Mouse (Mus musculus): ENCODE data around the gene Psap. TPM values are rescaled to one million over a fixed set of nuclear protein-coding genes. Genes with fewer than 3 reads are reported as not detected.
A peak's percentile ranks its signal among the peaks of the same experiment; 100 is the strongest.

Psap gene
- total RNA-seq, 1 experiment: 365 TPM

DNA sequence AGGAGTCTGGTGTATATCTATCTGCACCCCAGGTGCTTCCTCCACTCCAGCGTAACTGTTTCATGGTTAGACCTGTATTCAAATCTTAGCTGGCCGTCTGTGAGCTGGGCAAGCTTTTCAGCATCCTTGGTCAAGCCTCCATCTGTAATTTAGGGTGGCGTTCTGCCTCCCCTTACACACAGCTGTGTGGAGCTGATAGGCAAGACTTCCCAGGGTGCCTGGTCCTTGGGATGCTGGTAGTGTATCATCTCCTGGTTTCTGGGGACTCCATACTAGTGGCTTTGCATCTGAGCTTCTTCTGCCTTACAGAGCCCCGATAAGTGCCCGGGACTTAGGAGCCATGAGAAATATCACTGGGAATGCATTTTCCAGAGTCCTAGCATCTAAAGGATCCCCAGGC lies 72.2 kb downstream of the Psap start:
- in situ Hi-C loops (cut with MboI; ENCODE audit: low sequenced_read_pairs in 2 of 2, unreplicated experiment in 2 of 2): no loop called here
- H3K27ac ChIP-seq (ENCODE audit: insufficient read depth, low read depth, low read length, poor library complexity, severe bottlenecking): no peak overlapping the region

DNA sequence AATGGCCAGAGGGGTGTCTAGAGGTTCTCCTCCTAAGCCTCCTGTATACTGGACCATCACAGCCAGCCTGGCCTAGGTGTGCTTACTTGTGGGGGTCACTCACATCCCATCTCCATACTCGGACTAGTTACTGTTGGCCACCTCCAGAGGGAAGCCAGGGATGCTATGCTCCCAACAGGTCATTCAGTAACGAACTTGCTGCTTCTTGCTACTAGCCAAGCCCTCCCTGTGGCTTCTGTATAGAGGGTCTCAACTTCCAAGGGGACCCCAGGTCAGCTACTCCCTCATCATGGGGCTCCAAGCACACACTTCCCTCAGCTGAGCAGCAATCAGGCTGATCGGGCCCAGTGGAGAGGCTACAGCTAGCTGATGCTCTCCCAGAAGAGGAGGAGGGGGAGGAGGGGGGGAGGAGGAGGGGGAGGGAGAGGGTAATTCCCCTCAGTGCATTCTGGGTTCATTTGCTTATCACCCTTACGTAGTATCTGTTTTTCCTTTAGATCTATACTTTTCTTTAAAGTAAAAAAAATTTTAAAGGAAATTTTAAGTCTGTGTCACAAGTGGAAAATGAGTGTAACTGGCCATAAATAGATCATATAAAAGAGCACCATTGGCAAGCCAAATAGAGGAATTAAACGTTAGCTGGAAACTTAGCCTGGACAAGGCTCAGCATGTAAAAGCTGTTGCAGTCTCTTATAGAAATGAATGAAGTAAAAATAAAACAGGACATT lies 72.8 kb downstream of the Psap start:
- Histone ChIP-seq H3K4me1 (ENCODE audit: control insufficient read depth in 2 of 2, insufficient read depth in 2 of 2, low read length in 2 of 2, poor library complexity in 1 of 2) (peaks cover 3 to 11% of the 10 kb centered on the region in 2 experiments; a peak in 2 of 4 replicates), H3K36me3 (ENCODE audit: control insufficient read depth, insufficient read depth, low read length, poor library complexity, severe bottlenecking) (no peaks in the 10 kb centered on the region), H3K9ac (ENCODE audit: insufficient read depth, low read depth, low read length, poor library complexity, severe bottlenecking) (no peak overlapping the region), H3K27ac (ENCODE audit: insufficient read depth, low read depth, low read length, poor library complexity, severe bottlenecking) (no peak overlapping the region), H3K4me3 (ENCODE audit: insufficient read depth in 1 of 2, low read depth in 1 of 2, low read length in 2 of 2, poor library complexity in 1 of 2, severe bottlenecking in 1 of 2) (no peak overlapping the region), H3K9me3 (ENCODE audit: control insufficient read depth, insufficient read depth, low read depth, low read length) (no peaks in the 10 kb centered on the region)
- in situ Hi-C loops (cut with MboI; ENCODE audit: low sequenced_read_pairs in 2 of 2, unreplicated experiment in 2 of 2): no loop called here
- DNase-seq (ENCODE audit: low read depth, low spot score): no peak
- TF ChIP-seq MAFK (IDR thresholded peaks at IDR 0.05; ENCODE audit: insufficient read depth, low read depth, low read length) (no peak), HCFC1 (IDR thresholded peaks at IDR 0.05; ENCODE audit: borderline replicate concordance, insufficient read depth, low read length) (no peak), ZC3H11A (IDR thresholded peaks at IDR 0.05; ENCODE audit: borderline replicate concordance, low read depth, low read length) (no peak), CHD2 (IDR thresholded peaks at IDR 0.05; ENCODE audit: low read depth, low read length) (no peak), ZNF384 (IDR thresholded peaks at IDR 0.05; ENCODE audit: low read depth, low read length) (no peak)

More for the DNA sequence above, 72.2 kb downstream of the Psap start:
- Histone ChIP-seq H3K36me3 (ENCODE audit: control insufficient read depth, insufficient read depth, low read length, poor library complexity, severe bottlenecking) (no peaks in the 10 kb centered on the region), H3K4me1 (ENCODE audit: control insufficient read depth in 2 of 2, insufficient read depth in 2 of 2, low read length in 2 of 2, poor library complexity in 1 of 2) (peaks cover 3 to 11% of the 10 kb centered on the region in 2 experiments; a peak in 2 of 4 replicates), H3K4me3 (ENCODE audit: insufficient read depth in 1 of 2, low read depth in 1 of 2, low read length in 2 of 2, poor library complexity in 1 of 2, severe bottlenecking in 1 of 2) (no peak overlapping the region), H3K9me3 (ENCODE audit: control insufficient read depth, insufficient read depth, low read depth, low read length) (no peaks in the 10 kb centered on the region), H3K9ac (ENCODE audit: insufficient read depth, low read depth, low read length, poor library complexity, severe bottlenecking) (no peak overlapping the region)
- DNase-seq (ENCODE audit: low read depth, low spot score): no peak
- no peak for TF ChIP-seq MAFK (IDR thresholded peaks at IDR 0.05; ENCODE audit: insufficient read depth, low read depth, low read length)
- TF ChIP-seq ZNF384 (IDR thresholded peaks at IDR 0.05; ENCODE audit: low read depth, low read length): no peak
- TF ChIP-seq HCFC1 (IDR thresholded peaks at IDR 0.05; ENCODE audit: borderline replicate concordance, insufficient read depth, low read length): no peak
- no peak for TF ChIP-seq CHD2 (IDR thresholded peaks at IDR 0.05; ENCODE audit: low read depth, low read length)
- TF ChIP-seq ZC3H11A (IDR thresholded peaks at IDR 0.05; ENCODE audit: borderline replicate concordance, low read depth, low read length): no peak

GRCm38 (mm10) chr10:60350805-60351167 lies 73.4 kb downstream of the Psap start:
- Histone ChIP-seq H3K4me3 (ENCODE audit: insufficient read depth in 1 of 2, low read depth in 1 of 2, low read length in 2 of 2, poor library complexity in 1 of 2, severe bottlenecking in 1 of 2) (no peak overlapping the region), H3K9me3 (ENCODE audit: control insufficient read depth, insufficient read depth, low read depth, low read length) (no peaks in the 10 kb centered on the region), H3K36me3 (ENCODE audit: control insufficient read depth, insufficient read depth, low read length, poor library complexity, severe bottlenecking) (no peaks in the 10 kb centered on the region), H3K27ac (ENCODE audit: insufficient read depth, low read depth, low read length, poor library complexity, severe bottlenecking) (no peak overlapping the region), H3K4me1 (ENCODE audit: control insufficient read depth in 2 of 2, insufficient read depth in 2 of 2, low read length in 2 of 2, poor library complexity in 1 of 2) (peaks cover 3 to 11% of the 10 kb centered on the region in 2 experiments; a peak in 2 of 4 replicates), H3K9ac (ENCODE audit: insufficient read depth, low read depth, low read length, poor library complexity, severe bottlenecking) (no peak overlapping the region)
- TF ChIP-seq ZNF384 (IDR thresholded peaks at IDR 0.05; ENCODE audit: low read depth, low read length): no peak
- TF ChIP-seq HCFC1 (IDR thresholded peaks at IDR 0.05; ENCODE audit: borderline replicate concordance, insufficient read depth, low read length): no peak
- TF ChIP-seq CHD2 (IDR thresholded peaks at IDR 0.05; ENCODE audit: low read depth, low read length): peak; percentile 42; the same call in 1 of the 2 replicates
- peak; percentile 30 for DNase-seq (ENCODE audit: low read depth, low spot score)
- in situ Hi-C loops (cut with MboI; ENCODE audit: low sequenced_read_pairs in 2 of 2, unreplicated experiment in 2 of 2): no loop called here

GRCm38 (mm10) chr10:60351248-60351647 lies 73.8 kb downstream of the Psap start:
- H3K9me3 ChIP-seq (ENCODE audit: control insufficient read depth, insufficient read depth, low read depth, low read length): no peaks in the 10 kb centered on the region
- no peak overlapping the region for H3K4me3 ChIP-seq (ENCODE audit: insufficient read depth in 1 of 2, low read depth in 1 of 2, low read length in 2 of 2, poor library complexity in 1 of 2, severe bottlenecking in 1 of 2)
- H3K27ac ChIP-seq (ENCODE audit: insufficient read depth, low read depth, low read length, poor library complexity, severe bottlenecking): no peak overlapping the region
- H3K4me1 ChIP-seq (ENCODE audit: control insufficient read depth in 2 of 2, insufficient read depth in 2 of 2, low read length in 2 of 2, poor library complexity in 1 of 2): peaks cover 1 to 11% of the 10 kb centered on the region in 2 experiments; a peak in 2 of 4 replicates
- H3K36me3 ChIP-seq (ENCODE audit: control insufficient read depth, insufficient read depth, low read length, poor library complexity, severe bottlenecking): no peaks in the 10 kb centered on the region
- H3K9ac ChIP-seq (ENCODE audit: insufficient read depth, low read depth, low read length, poor library complexity, severe bottlenecking): no peak overlapping the region
- DNase-seq (ENCODE audit: low read depth, low spot score): no peak
- in situ Hi-C loops (cut with MboI; ENCODE audit: low sequenced_read_pairs in 2 of 2, unreplicated experiment in 2 of 2): no loop called here
- no peak for TF ChIP-seq ZNF384 (IDR thresholded peaks at IDR 0.05; ENCODE audit: low read depth, low read length)
- TF ChIP-seq HCFC1 (IDR thresholded peaks at IDR 0.05; ENCODE audit: borderline replicate concordance, insufficient read depth, low read length): no peak
- TF ChIP-seq CHD2 (IDR thresholded peaks at IDR 0.05; ENCODE audit: low read depth, low read length): no peak
- no peak for TF ChIP-seq MAFK (IDR thresholded peaks at IDR 0.05; ENCODE audit: insufficient read depth, low read depth, low read length)
- TF ChIP-seq ZC3H11A (IDR thresholded peaks at IDR 0.05; ENCODE audit: borderline replicate concordance, low read depth, low read length): no peak

All from ES-E14 (cell line).